7 mouse cellular contexts compared by ENCODE assay signal in genomic region chr3:97628391-97629001, GRCm38 (mm10). TPM values are rescaled to one million over a fixed set of nuclear protein-coding genes. Genes with fewer than 3 reads are reported as not detected.
DNase-seq lines count a peak whose midpoint lies in the region; ATAC-seq and TF ChIP-seq lines count a peak whose summit lies in the region.

Gene Fmo5 (plus strand): TSS chr3:97628804.

- WGBS in heart, embryonic 15.5 days = 2% methylated on average over 18 of the region's 18 CpGs
- WGBS in macrophage (ENCODE audit: missing documents) = 4% methylated on average over 18 of the region's 18 CpGs

- H3K27ac ChIP-seq in embryonic fibroblast, embryonic 13.5 days (ENCODE audit: insufficient read depth, low read length) = no peak within 1 kb of the TSS
- H3K27ac ChIP-seq in heart, embryonic 15.5 days = peak within 1 kb of the TSS; percentile 62
- H3K27ac ChIP-seq in macrophage = 0 out of 2 replicates have a peak within 1 kb of the TSS, but pooled peaks have one; percentile 13

- no peaks in the 10 kb centered on the region for H3K27me3 ChIP-seq in heart, embryonic 15.5 days

- H3K9ac ChIP-seq in heart, embryonic 15.5 days = peak within 1 kb of the TSS; percentile 53

- H3K4me1 ChIP-seq in embryonic fibroblast, embryonic 13.5 days (ENCODE audit: control insufficient read depth, insufficient read depth, low read length) = no peaks in the 10 kb centered on the region
- H3K4me1 ChIP-seq in heart, embryonic 15.5 days (replicated peaks) = peaks cover 8% of the 10 kb centered on the region

- H3K4me2 ChIP-seq in heart, embryonic 15.5 days = peak within 1 kb of the TSS; percentile 80

- DNase-seq in adrenal gland, adult 2 months = peak; percentile 89
- DNase-seq in kidney, postnatal 10 days = peak; percentile 81
- peak; percentile 61 for DNase-seq in skeletal muscle tissue, adult 2 months (ENCODE audit: low read depth, low spot score)
- peak; percentile 65 for DNase-seq in yolk sac, embryonic 10.5 days (ENCODE audit: low spot score)

- ATAC-seq in heart, embryonic 15.5 days (replicated peaks; ENCODE audit: insufficient number of reproducible peaks, insufficient read depth, low FRiP score, low read depth) = peak; percentile 96

- no peak for TF ChIP-seq CTCF in embryonic fibroblast, embryonic 13.5 days (IDR thresholded peaks at IDR 0.05; ENCODE audit: borderline replicate concordance, insufficient read depth, low read length)

- H3K36me3 ChIP-seq in heart, embryonic 15.5 days = no peaks in the 10 kb centered on the region
- no peaks in the 10 kb centered on the region for H3K36me3 ChIP-seq in macrophage (ENCODE audit: inconsistent target)

- peak within 1 kb of the TSS; percentile 41 for H3K4me3 ChIP-seq in embryonic fibroblast, embryonic 13.5 days (ENCODE audit: insufficient read depth, low read length)
- H3K4me3 ChIP-seq in heart, embryonic 15.5 days = peak within 1 kb of the TSS; percentile 59
- H3K4me3 ChIP-seq in macrophage (ENCODE audit: inconsistent target) = peak within 1 kb of the TSS; percentile 52

- peak; percentile 57 for TF ChIP-seq POLR2A in embryonic fibroblast, embryonic 13.5 days (IDR thresholded peaks at IDR 0.05; ENCODE audit: low read depth, low read length)

- no peaks in the 10 kb centered on the region for H3K79me2 ChIP-seq in macrophage (ENCODE audit: inconsistent target)

- H3K9me3 ChIP-seq in heart, embryonic 15.5 days (replicated peaks) = no peaks in the 10 kb centered on the region

RNA-seq across cellular contexts. Expression of gene Fmo5, which starts in this region (rescaled TPM):
- 10 to 100 TPM; 13.8 to 14.7 TPM for total RNA-seq in adrenal gland, adult 2 months (2021)
- 1.8 and 3.0 TPM in 2 replicates for polyA plus RNA-seq in adrenal gland, adult 2 months (2012; rRNA removed)
- 1.5 and 2.3 TPM in 2 replicates for polyA plus RNA-seq in embryonic fibroblast, embryonic 13.5 days (2011; ENCODE audit: insufficient read length, low read depth, missing spikeins)
- 4.1 and 5.5 TPM in 2 replicates for polyA plus RNA-seq in heart, embryonic 15.5 days (2015; fragmentation: Nextera tagmentation; extraction: Ambion mirVana)
- total RNA-seq in macrophage (2018; cell fraction: chromatin; rRNA removed) = 10 to 100 TPM in 1 of 26 experiments, 1 to 10 TPM in 18, under 1 TPM in 7; 0.33 to 10.9 (median 3.0) TPM
- total RNA-seq in macrophage (2018; cell fraction: cytosol; rRNA removed) = 10 to 100 TPM in 1 of 26 experiments, 1 to 10 TPM in 25; 2.8 to 11.7 (median 5.2) TPM
- total RNA-seq in macrophage (2018; cell fraction: nucleus; rRNA removed) = 10 to 100 TPM in 1 of 26 experiments, 1 to 10 TPM in 23, under 1 TPM in 2; 0.65 to 11.0 (median 3.1) TPM
- polyA plus RNA-seq in macrophage (2018) = 3.4 to 9.3 TPM (median 7.6 TPM) in 3 replicates
